Mouse (Mus musculus): ENCODE data around the gene Baiap2l1. TPM values are rescaled to one million over a fixed set of nuclear protein-coding genes. Genes with fewer than 3 reads are reported as not detected.

Gene Baiap2l1
- polyA plus RNA-seq, 1 experiment from 2014 or later: 3.1 TPM

DNA sequence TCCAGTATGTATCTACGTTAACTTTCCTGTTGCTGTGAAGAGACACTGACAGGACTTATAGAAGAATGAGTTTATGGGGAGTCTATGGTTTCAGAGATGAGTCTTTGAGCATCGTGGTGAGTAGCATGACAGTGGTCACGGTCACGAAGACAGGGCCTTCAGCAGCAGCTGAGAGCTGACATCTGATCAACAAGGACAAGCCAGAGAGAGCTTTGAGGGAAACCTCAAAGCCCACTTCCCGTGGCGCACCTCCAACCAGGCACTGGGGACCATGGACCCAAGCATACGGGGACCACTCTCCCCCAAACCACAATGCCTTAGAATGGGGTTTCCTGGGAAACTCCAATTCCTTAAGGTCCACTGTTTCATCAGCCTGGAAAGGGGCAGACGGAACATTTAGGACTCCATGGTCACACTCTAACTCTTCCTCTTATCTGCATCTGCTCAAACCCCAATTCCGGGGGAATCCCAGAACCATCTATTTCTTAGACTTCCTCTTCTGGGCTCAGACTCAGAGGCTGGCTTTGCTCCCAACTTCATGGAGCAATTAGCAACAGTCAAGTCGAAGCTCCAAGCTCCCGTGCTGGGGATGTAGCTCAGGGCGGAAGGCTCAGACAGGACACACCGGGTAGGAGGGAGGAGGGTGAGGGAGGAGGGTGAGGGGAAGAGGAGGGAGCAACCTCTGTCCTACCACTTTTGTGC, 105.9 kb downstream of the Baiap2l1 start:
- Histone ChIP-seq H3K36me3 (no peaks in the 10 kb centered on the region), H3K4me2 (replicated peaks) (no peak overlapping the region), H3K27me3 (replicated peaks) (no peaks in the 10 kb centered on the region), H3K4me1 (peaks cover 13% of the 10 kb centered on the region), H3K27ac (no peak overlapping the region), H3K9me3 (no peaks in the 10 kb centered on the region; the same call in 1 of the 2 replicates), H3K9ac (no peak overlapping the region), H3K4me3 (no peak overlapping the region)
- no peak for ATAC-seq (ENCODE audit: low FRiP score, low read depth)
- WGBS: 92% methylated on average over 13 of the region's 13 CpGs

DNA sequence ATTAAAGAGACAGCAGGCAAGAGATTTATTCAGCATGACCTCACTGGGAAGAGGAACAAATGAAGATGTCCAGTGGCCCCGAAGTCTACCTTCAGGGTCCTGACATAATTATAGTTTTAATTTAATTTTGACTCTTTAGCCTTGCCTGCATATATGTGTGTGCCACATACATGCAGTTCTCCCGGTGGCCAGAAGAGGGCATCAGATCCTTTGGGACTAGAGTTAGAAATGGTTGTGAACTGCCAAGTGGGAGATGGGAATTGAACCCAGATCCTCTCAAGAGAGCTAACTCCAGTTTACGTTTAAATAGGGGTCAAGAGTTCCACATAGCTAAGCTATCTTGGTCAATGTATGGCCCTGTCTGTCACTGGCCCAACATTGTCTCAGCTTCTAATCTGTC, 108.0 kb downstream of the Baiap2l1 start:
- Histone ChIP-seq H3K36me3 (no peaks in the 10 kb centered on the region), H3K9ac (no peak overlapping the region), H3K4me2 (replicated peaks) (no peak overlapping the region), H3K4me1 (0 out of 2 replicates have a peak, but pooled peaks cover 5% of the 10 kb centered on the region), H3K9me3 (no peaks in the 10 kb centered on the region; the same call in 1 of the 2 replicates), H3K4me3 (no peak overlapping the region), H3K27ac (no peak overlapping the region), H3K27me3 (replicated peaks) (no peaks in the 10 kb centered on the region)
- WGBS: 86% methylated on average over 3 of the region's 3 CpGs
- no peak for ATAC-seq (ENCODE audit: low FRiP score, low read depth)

DNA sequence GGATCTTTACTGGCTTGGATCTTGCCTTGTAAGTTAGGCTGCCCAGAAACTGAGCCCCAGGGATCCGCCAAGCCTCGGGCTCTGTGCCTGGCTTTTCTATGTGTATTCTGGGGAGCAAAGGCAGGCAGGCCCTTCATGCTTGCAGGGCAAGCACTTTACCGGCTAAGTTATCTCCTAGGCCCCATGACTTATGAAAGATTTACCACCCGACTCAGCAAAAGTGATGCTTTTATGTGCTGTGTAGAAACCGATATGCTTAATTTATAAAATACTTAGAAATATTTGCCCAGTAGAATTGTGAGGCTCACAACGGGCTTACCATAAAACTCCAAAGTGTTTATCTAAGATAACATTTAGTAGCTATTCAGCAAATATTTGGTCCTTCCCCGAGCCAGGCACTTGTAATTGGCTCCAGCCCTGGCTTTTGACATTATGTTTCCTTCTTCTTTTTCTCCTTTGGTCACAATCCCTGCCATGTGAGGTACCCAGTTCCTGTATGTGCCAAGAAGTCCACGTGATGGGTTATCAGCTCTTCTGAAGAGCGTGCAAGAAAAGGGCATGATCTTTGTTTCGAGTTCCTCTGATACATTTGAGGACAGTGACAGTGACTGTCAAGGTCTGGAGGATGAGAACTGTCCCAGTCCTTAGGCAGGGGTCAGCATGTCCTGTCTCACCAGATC, 109.9 kb downstream of the Baiap2l1 start:
- Histone ChIP-seq H3K4me2 (replicated peaks) (no peak overlapping the region), H3K36me3 (no peaks in the 10 kb centered on the region), H3K27ac (no peak overlapping the region), H3K9ac (no peak overlapping the region), H3K9me3 (no peaks in the 10 kb centered on the region; the same call in 1 of the 2 replicates), H3K4me3 (no peak overlapping the region), H3K4me1 (no peaks in the 10 kb centered on the region), H3K27me3 (replicated peaks) (no peaks in the 10 kb centered on the region)
- ATAC-seq (ENCODE audit: low FRiP score, low read depth): no peak
- WGBS: 81% methylated on average over 10 of the region's 10 CpGs

DNA sequence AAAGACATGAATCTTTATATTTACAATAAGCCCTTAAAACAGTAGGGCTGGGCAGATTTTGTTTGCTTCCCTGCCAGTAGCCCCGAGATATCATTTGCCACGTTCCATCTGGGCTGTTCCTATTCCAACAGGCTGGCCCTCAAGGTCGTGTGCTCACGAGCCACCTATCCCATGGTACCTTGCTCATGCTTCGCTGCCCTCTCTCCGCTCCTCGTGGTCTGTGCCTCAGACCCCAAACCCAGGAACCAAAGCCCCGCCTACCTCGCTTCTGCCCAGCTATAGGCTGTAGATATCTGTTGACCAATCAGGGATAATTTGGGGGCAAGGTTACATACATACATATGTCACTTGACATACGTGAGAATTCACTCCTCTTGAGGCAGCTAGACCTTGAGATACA, 110.6 kb downstream of the Baiap2l1 start:
- H3K27ac ChIP-seq: no peak overlapping the region
- no peaks in the 10 kb centered on the region for H3K4me1 ChIP-seq
- WGBS: 81% methylated on average over 10 of the region's 10 CpGs

DNA sequence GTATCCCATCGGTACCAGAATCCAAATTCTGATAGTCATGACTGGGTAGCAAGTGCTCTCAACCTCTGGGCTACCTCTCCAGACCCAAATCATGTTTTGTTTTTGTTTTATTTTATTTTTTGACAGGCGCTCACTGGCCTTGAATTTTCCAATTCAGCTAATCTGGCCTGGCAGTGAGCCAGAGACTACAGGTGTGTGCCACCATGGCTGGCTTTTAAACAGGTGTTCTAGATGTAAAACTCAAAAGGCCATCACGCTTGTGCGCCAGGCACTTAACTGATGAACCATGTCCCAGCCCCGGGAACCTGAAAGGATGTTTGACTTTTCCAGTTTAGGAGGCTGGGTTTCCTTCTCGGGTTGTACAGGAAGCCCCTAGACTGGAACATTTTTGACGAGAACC, 111.2 kb downstream of the Baiap2l1 start:
- no peaks in the 10 kb centered on the region for H3K4me1 ChIP-seq
- H3K4me3 ChIP-seq: no peak overlapping the region
- H3K27ac ChIP-seq: no peak overlapping the region
- H3K27me3 ChIP-seq (replicated peaks): no peaks in the 10 kb centered on the region
- WGBS: 87% methylated on average over 7 of the region's 7 CpGs
- H3K9me3 ChIP-seq: no peaks in the 10 kb centered on the region; the same call in 1 of the 2 replicates
- H3K4me2 ChIP-seq (replicated peaks): no peak overlapping the region
- no peak overlapping the region for H3K9ac ChIP-seq
- no peak for ATAC-seq (ENCODE audit: low FRiP score, low read depth)
- no peaks in the 10 kb centered on the region for H3K36me3 ChIP-seq

More for the DNA sequence above, 110.6 kb downstream of the Baiap2l1 start:
- H3K4me3 ChIP-seq: no peak overlapping the region
- H3K4me2 ChIP-seq (replicated peaks): no peak overlapping the region
- H3K9ac ChIP-seq: no peak overlapping the region
- H3K9me3 ChIP-seq: no peaks in the 10 kb centered on the region; the same call in 1 of the 2 replicates
- ATAC-seq (ENCODE audit: low FRiP score, low read depth): no peak
- no peaks in the 10 kb centered on the region for H3K27me3 ChIP-seq (replicated peaks)
- H3K36me3 ChIP-seq: no peaks in the 10 kb centered on the region

DNA sequence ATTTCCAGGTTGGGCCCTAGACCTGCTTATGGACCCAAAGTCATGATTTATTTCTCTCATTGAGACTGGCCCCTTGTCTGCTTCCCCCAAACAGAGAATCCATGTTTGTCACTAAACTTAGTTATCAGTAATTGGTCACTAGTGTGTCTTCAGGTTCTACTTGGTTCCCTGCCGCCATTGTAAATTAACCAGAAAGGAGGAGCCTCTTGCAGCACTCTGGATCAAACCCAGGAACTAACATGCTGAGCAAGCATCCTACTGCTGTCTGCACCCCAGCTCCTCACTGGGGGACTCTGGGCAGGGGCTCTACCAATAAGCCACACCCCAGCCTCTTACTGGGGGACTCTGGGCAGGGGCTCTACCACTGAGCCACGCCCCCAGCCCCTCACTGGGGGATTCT, 112.3 kb downstream of the Baiap2l1 start:
- no peaks in the 10 kb centered on the region for H3K27me3 ChIP-seq (replicated peaks)
- no peaks in the 10 kb centered on the region for H3K4me1 ChIP-seq
- 83% methylated on average over 2 of the region's 2 CpGs for WGBS
- no peaks in the 10 kb centered on the region; the same call in 1 of the 2 replicates for H3K9me3 ChIP-seq
- no peak overlapping the region for H3K27ac ChIP-seq
- H3K9ac ChIP-seq: no peak overlapping the region
- no peak overlapping the region for H3K4me3 ChIP-seq
- no peak for ATAC-seq (ENCODE audit: low FRiP score, low read depth)
- H3K36me3 ChIP-seq: no peaks in the 10 kb centered on the region
- H3K4me2 ChIP-seq (replicated peaks): no peak overlapping the region

DNA sequence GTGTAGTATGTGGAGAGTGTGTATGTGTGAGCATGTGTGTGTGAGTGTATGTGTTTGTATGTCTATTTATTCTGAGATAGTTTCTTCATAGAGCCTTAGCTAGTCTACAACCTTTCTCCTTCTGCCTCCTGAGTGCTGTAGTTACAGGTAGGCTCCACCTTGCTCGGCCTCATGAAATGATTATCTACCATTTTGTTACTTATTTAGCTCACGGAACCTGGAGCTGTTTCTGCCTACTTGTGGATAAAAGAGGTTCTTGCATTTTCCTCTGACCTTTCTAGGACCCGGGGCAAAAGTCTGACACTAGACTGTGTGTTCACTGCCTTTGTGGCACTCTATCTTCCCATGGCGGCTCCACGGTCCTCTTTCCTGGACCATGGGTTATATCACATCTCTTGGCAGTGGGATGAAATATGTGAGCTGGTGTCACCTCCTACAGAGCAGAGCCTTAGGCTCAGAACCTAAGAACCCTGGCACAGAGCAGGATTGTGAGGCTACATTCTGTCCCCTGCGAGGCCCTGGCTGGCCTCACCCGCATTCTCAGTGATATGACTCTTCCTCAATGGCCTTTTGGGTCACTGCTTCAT, 113.9 kb downstream of the Baiap2l1 start, which contains the start of gene Bri3:
Gene Bri3, plus strand, starts transcription at position 537 of the 587 bp plus-strand sequence.
- Histone ChIP-seq H3K4me3 (no peak within 1 kb of the TSS), H3K27ac (no peak within 1 kb of the TSS), H3K36me3 (no peaks in the 10 kb centered on the region), H3K4me2 (replicated peaks) (no peak within 1 kb of the TSS), H3K27me3 (replicated peaks) (no peaks in the 10 kb centered on the region), H3K4me1 (no peaks in the 10 kb centered on the region), H3K9ac (no peak within 1 kb of the TSS), H3K9me3 (no peaks in the 10 kb centered on the region)
- ATAC-seq (ENCODE audit: low FRiP score, low read depth): no peak
- WGBS: 85% methylated on average over 7 of the region's 7 CpGs

DNA sequence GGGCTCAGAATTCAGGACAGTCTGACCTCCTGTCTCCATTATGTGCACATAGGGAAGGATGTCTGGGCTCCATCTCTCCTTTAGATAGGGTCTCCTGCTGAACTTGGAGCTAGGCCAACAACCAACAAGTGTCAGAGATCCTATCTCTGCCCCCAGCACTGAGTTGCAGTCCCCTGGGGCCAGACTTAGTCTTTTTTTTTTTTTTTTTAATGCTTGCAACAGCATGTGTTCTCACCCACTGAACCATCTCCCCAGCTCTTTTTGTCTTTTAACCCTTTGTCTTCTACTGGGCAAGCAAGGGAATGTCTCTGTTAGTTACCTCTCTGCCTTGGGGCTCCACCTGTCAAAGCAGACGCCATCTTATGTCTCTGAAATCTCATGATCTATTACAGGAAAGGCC, 118.9 kb downstream of the Baiap2l1 start:
- ATAC-seq (ENCODE audit: low FRiP score, low read depth): no peak
- no peak overlapping the region for H3K4me3 ChIP-seq
- H3K9me3 ChIP-seq: no peaks in the 10 kb centered on the region
- no peak overlapping the region for H3K4me2 ChIP-seq (replicated peaks)
- no peaks in the 10 kb centered on the region for H3K4me1 ChIP-seq
- no peak overlapping the region for H3K27ac ChIP-seq
- H3K27me3 ChIP-seq (replicated peaks): no peaks in the 10 kb centered on the region
- no peaks in the 10 kb centered on the region for H3K36me3 ChIP-seq
- 79% methylated on average over 1 of the region's 1 CpGs for WGBS
- no peak overlapping the region for H3K9ac ChIP-seq

DNA sequence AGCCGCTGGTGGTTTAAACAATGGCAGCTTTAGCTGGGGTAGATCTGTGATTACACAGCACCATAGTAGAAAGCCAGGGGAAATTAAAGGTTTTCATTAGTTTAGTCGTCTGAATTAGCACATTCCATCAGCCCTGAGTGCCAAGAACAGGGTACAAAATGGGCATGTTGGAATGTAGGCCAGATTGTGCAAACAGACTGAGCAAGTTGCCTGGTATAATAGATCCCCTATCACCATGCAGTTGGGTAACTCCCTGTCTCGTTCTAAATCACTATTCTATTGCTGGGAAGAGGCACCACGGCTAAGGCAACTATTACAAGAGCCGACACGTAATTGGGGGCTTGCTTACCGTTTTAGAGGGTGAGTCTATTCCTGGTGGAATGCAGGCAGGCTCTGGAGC, 123.2 kb downstream of the Baiap2l1 start:
- Histone ChIP-seq H3K27ac (no peak overlapping the region), H3K4me3 (no peak overlapping the region), H3K9me3 (no peaks in the 10 kb centered on the region), H3K4me2 (replicated peaks) (no peak overlapping the region), H3K27me3 (replicated peaks) (no peaks in the 10 kb centered on the region), H3K4me1 (no peaks in the 10 kb centered on the region), H3K9ac (no peak overlapping the region), H3K36me3 (no peaks in the 10 kb centered on the region)
- no peak for ATAC-seq (ENCODE audit: low FRiP score, low read depth)
- 87% methylated on average over 7 of the region's 7 CpGs for WGBS

DNA sequence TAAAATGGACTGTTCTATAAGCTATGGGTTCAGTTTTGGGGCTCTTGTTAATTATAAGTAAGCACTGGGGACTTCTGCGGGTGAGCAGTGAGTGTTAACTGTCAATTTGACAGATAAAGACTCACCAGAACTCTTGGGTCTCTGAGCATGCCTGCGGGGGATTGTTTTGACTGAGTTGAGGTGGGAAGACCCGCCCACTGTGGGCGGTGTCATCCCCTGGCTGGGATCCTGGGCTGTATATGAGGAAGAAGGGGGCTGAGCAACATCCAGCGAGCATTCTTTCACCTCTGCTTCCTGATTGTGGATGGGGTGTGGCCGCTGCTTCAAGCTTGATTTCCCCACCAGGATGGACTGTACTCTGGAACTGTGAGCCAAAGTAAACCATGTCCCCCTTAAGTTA, 123.7 kb downstream of the Baiap2l1 start:
- 81% methylated on average over 6 of the region's 6 CpGs for WGBS
- no peaks in the 10 kb centered on the region for H3K27me3 ChIP-seq (replicated peaks)
- no peak overlapping the region for H3K27ac ChIP-seq
- no peaks in the 10 kb centered on the region for H3K36me3 ChIP-seq
- no peak for ATAC-seq (ENCODE audit: low FRiP score, low read depth)
- no peak overlapping the region for H3K4me3 ChIP-seq
- no peak overlapping the region for H3K4me2 ChIP-seq (replicated peaks)
- H3K9me3 ChIP-seq: no peaks in the 10 kb centered on the region
- no peak overlapping the region for H3K9ac ChIP-seq
- H3K4me1 ChIP-seq: no peaks in the 10 kb centered on the region

DNA sequence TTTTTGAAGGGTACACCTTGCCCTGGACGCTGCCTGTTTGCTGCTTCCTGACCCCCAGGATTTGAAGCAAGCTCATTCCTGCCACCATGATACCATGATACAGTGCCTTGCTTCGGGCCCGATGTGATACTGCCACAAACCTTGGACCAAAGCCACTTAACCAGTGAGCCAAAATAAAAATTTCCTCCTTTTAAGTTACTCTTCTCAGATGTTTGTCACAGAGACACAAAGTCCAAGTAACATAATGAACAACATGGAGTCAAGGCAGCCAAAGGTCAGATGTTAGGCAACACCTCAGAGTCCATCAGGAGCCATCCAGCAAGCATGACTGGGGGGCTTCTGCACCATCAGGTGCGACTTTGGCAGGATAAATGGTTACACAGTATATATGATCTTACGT, 125.4 kb downstream of the Baiap2l1 start:
- no peak overlapping the region for H3K4me2 ChIP-seq (replicated peaks)
- no peak for ATAC-seq (ENCODE audit: low FRiP score, low read depth)
- H3K27me3 ChIP-seq (replicated peaks): no peaks in the 10 kb centered on the region
- WGBS: 89% methylated on average over 5 of the region's 5 CpGs
- no peak overlapping the region for H3K27ac ChIP-seq
- no peaks in the 10 kb centered on the region for H3K4me1 ChIP-seq
- no peaks in the 10 kb centered on the region for H3K9me3 ChIP-seq
- H3K9ac ChIP-seq: no peak overlapping the region
- no peaks in the 10 kb centered on the region for H3K36me3 ChIP-seq
- H3K4me3 ChIP-seq: no peak overlapping the region

DNA sequence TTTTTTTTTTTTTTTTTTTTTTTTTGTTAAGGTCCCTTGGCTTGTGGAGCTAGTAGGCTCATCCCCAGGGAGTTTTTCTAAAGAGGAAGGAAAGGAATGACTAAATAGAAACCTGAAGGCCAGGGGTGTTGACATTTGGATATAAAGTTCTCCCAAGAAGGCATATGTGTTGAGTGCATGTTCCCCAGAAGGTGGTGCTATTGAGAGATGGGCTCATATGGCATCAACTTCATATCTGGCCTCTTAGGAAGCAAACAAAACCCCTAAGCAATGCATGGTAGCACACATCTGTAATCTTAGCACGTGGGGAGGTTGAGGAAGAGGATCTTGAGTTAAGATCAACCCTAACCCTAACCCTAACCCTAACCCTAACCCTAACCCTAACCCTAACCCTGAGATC, 126.5 kb downstream of the Baiap2l1 start:
- Histone ChIP-seq H3K36me3 (no peaks in the 10 kb centered on the region), H3K4me1 (no peaks in the 10 kb centered on the region), H3K4me2 (replicated peaks) (no peak overlapping the region), H3K27me3 (replicated peaks) (no peaks in the 10 kb centered on the region), H3K4me3 (no peak overlapping the region), H3K27ac (no peak overlapping the region), H3K9ac (no peak overlapping the region), H3K9me3 (no peaks in the 10 kb centered on the region)
- 75% methylated on average over 1 of the region's 1 CpGs for WGBS
- no peak for ATAC-seq (ENCODE audit: low FRiP score, low read depth)
